Mouse (Mus musculus) hindbrain, embryonic 14.5 days (tissue): Measurements from ENCODE around the gene Pde11a. TPM values are rescaled to one million over a fixed set of nuclear protein-coding genes. Genes with fewer than 3 reads are reported as not detected.
A peak's percentile ranks its signal among the peaks of the same experiment; 100 is the strongest.

ENCODE experiments used
- ATAC-seq: fragments of 200-750 bp; cut with Nextera tagmentation; 2 replicates; pipeline ENCODE4 v1.8.0; 2017; ENCODE audit warnings: moderate number of reproducible peaks, mild to moderate bottlenecking, moderate TSS enrichment, moderate library complexity; ENCODE audit not compliant: low FRiP score
- DNase-seq: peaks from one replicate; pipeline ENCODE4 v3.0.0-alpha.2; 2015; ENCODE audit warnings: low spot score
- H3K27ac ChIP-seq: fragments of 300-500 bp; sonication (generic); 2 replicates; pipeline ENCODE4 v1.5.1; 2014; ENCODE audit warnings: mild to moderate bottlenecking, moderate library complexity
- H3K27me3 ChIP-seq: fragments of 300-500 bp; sonication (generic); 2 replicates; pipeline ENCODE4 v1.6.1; 2014; ENCODE audit warnings: mild to moderate bottlenecking, low read length, mixed read lengths; ENCODE audit not compliant: control insufficient read depth, insufficient read depth
- H3K36me3 ChIP-seq: fragments of 300-500 bp; sonication (generic); replicated peaks from 2 replicates; pipeline ENCODE4 v1.6.1; 2014; ENCODE audit not compliant: control insufficient read depth, insufficient read depth
- H3K4me1 ChIP-seq: fragments of 300-500 bp; sonication (generic); replicated peaks from 2 replicates; pipeline ENCODE4 v1.6.1; 2014; ENCODE audit warnings: antibody characterized with exemption, low read length, mixed read lengths; ENCODE audit not compliant: control insufficient read depth, insufficient read depth
- H3K4me2 ChIP-seq: fragments of 300-500 bp; sonication (generic); replicated peaks from 2 replicates; pipeline ENCODE4 v1.6.1; 2014; ENCODE audit warnings: mild to moderate bottlenecking, moderate library complexity
- H3K4me3 ChIP-seq: fragments of 300-500 bp; sonication (generic); replicated peaks from 2 replicates; pipeline ENCODE4 v1.5.1; 2014; ENCODE audit warnings: mild to moderate bottlenecking, low read length
- H3K9ac ChIP-seq: fragments of 300-500 bp; sonication (generic); 2 replicates; pipeline ENCODE4 v1.6.1; 2014
- H3K9me3 ChIP-seq: fragments of 300-500 bp; sonication (generic); 2 replicates; pipeline ENCODE4 v1.6.1; 2016; ENCODE audit warnings: low read length; ENCODE audit not compliant: control insufficient read depth
- WGBS: fragments of 180-500 bp; shearing (Covaris S2); extraction: QIAGEN DNeasy Blood & Tissue Kit; methylation state at CpG from one replicate; pipeline ENCODE4 v1.1.7; 2014; 5-methylcytosine and 5-hydroxymethylcytosine counted together
- polyA plus RNA-seq: library from polyadenylated mRNA; unstranded; fragments of >200 nt; fragmentation: Nextera tagmentation; extraction: Ambion mirVana; gene quantifications from 2 replicates; pipeline ENCODE4 v1.2.1, GENCODE M21; 2014

The Pde11a gene
- polyA plus RNA-seq, 1 experiment from 2014 or later: 1.7 TPM

GRCm38 (mm10) chr2:76117219-76117618, 221.4 kb downstream of the Pde11a start:
- Histone ChIP-seq H3K4me2 (no peak overlapping the region), H3K27ac (no peak overlapping the region), H3K9me3 (no peaks in the 10 kb centered on the region), H3K27me3 (no peaks in the 10 kb centered on the region), H3K4me1 (no peaks in the 10 kb centered on the region), H3K4me3 (no peak overlapping the region), H3K9ac (no peak overlapping the region), H3K36me3 (no peaks in the 10 kb centered on the region)
- no peak for ATAC-seq
- WGBS: 87% methylated on average over 1 of the region's 1 CpGs
- DNase-seq: no peak

GRCm38 (mm10) chr2:76115696-76116095, 222.9 kb downstream of the Pde11a start:
- no peaks in the 10 kb centered on the region for H3K27me3 ChIP-seq
- no peaks in the 10 kb centered on the region for H3K36me3 ChIP-seq
- ATAC-seq: no peak
- H3K4me1 ChIP-seq: no peaks in the 10 kb centered on the region
- H3K9ac ChIP-seq: no peak overlapping the region
- WGBS: 16% methylated on average over 1 of the region's 1 CpGs
- H3K4me2 ChIP-seq: no peak overlapping the region
- no peak overlapping the region for H3K27ac ChIP-seq
- H3K4me3 ChIP-seq: no peak overlapping the region
- H3K9me3 ChIP-seq: no peaks in the 10 kb centered on the region
- DNase-seq: peak; percentile 91

GRCm38 (mm10) chr2:76114734-76115133, 223.8 kb downstream of the Pde11a start:
- DNase-seq (peak; percentile 58), ATAC-seq (no peak)
- H3K9ac ChIP-seq: no peak overlapping the region
- H3K36me3 ChIP-seq: no peaks in the 10 kb centered on the region
- H3K4me2 ChIP-seq: no peak overlapping the region
- H3K9me3 ChIP-seq: no peaks in the 10 kb centered on the region
- H3K4me1 ChIP-seq: no peaks in the 10 kb centered on the region
- no peak overlapping the region for H3K4me3 ChIP-seq
- H3K27ac ChIP-seq: no peak overlapping the region
- WGBS: 23% methylated on average over 6 of the region's 6 CpGs
- H3K27me3 ChIP-seq: no peaks in the 10 kb centered on the region

- ATAC-seq: no peak
- Histone ChIP-seq H3K4me2 (no peak overlapping the region), H3K4me3 (no peak overlapping the region), H3K36me3 (no peaks in the 10 kb centered on the region), H3K9me3 (no peaks in the 10 kb centered on the region), H3K27ac (no peak overlapping the region), H3K4me1 (no peaks in the 10 kb centered on the region), H3K9ac (no peak overlapping the region), H3K27me3 (no peaks in the 10 kb centered on the region)
- no peak for DNase-seq
- WGBS: 60% methylated on average over 8 of the region's 8 CpGs
Observed at GRCm38 (mm10) chr2:76109653-76110052, 228.9 kb downstream of the Pde11a start.

GRCm38 (mm10) chr2:76101889-76102602, 236.5 kb downstream of the Pde11a start:
- peak; percentile 24; the same call in 1 of the 2 replicates for ATAC-seq
- no peak overlapping the region for H3K4me2 ChIP-seq
- WGBS: 30% methylated on average over 14 of the region's 14 CpGs

GRCm38 (mm10) chr2:76100597-76100996, 238.0 kb downstream of the Pde11a start:
- no peaks in the 10 kb centered on the region for H3K36me3 ChIP-seq
- no peak overlapping the region for H3K27ac ChIP-seq
- ATAC-seq: no peak
- H3K27me3 ChIP-seq: no peaks in the 10 kb centered on the region
- no peak for DNase-seq
- no peak overlapping the region for H3K9ac ChIP-seq
- H3K4me3 ChIP-seq: no peak overlapping the region
- H3K9me3 ChIP-seq: no peaks in the 10 kb centered on the region
- H3K4me1 ChIP-seq: no peaks in the 10 kb centered on the region
- 71% methylated on average over 9 of the region's 9 CpGs for WGBS
- no peak overlapping the region for H3K4me2 ChIP-seq

More at GRCm38 (mm10) chr2:76101889-76102602, 236.5 kb downstream of the Pde11a start:
- H3K9ac ChIP-seq: no peak overlapping the region
- no peaks in the 10 kb centered on the region for H3K27me3 ChIP-seq
- H3K36me3 ChIP-seq: no peaks in the 10 kb centered on the region
- H3K4me3 ChIP-seq: no peak overlapping the region
- H3K9me3 ChIP-seq: no peaks in the 10 kb centered on the region
- peak; percentile 80 for DNase-seq
- no peaks in the 10 kb centered on the region for H3K4me1 ChIP-seq
- H3K27ac ChIP-seq: no peak overlapping the region

- H3K9me3 ChIP-seq: no peaks in the 10 kb centered on the region
- no peak overlapping the region for H3K9ac ChIP-seq
- WGBS: 63% methylated on average over 9 of the region's 9 CpGs
- DNase-seq (no peak), ATAC-seq (no peak)
- H3K4me2 ChIP-seq: no peak overlapping the region
- no peaks in the 10 kb centered on the region for H3K4me1 ChIP-seq
- no peak overlapping the region for H3K27ac ChIP-seq
- H3K27me3 ChIP-seq: no peaks in the 10 kb centered on the region
- H3K36me3 ChIP-seq: no peaks in the 10 kb centered on the region
- H3K4me3 ChIP-seq: no peak overlapping the region
Observed at GRCm38 (mm10) chr2:76099726-76100347, 238.7 kb downstream of the Pde11a start.

- no peaks in the 10 kb centered on the region for H3K9me3 ChIP-seq
- DNase-seq (no peak), ATAC-seq (no peak)
- H3K4me1 ChIP-seq: no peaks in the 10 kb centered on the region
- H3K27me3 ChIP-seq: no peaks in the 10 kb centered on the region
- H3K4me3 ChIP-seq: no peak overlapping the region
- H3K4me2 ChIP-seq: no peak overlapping the region
- no peak overlapping the region for H3K9ac ChIP-seq
- WGBS: 40% methylated on average over 8 of the region's 8 CpGs
- no peak overlapping the region for H3K27ac ChIP-seq
- H3K36me3 ChIP-seq: no peaks in the 10 kb centered on the region
Observed at GRCm38 (mm10) chr2:76098381-76098780, 240.2 kb downstream of the Pde11a start.

- no peak overlapping the region for H3K4me2 ChIP-seq
- DNase-seq (no peak), ATAC-seq (no peak)
- 76% methylated on average over 7 of the region's 7 CpGs for WGBS
- no peaks in the 10 kb centered on the region for H3K9me3 ChIP-seq
- H3K36me3 ChIP-seq: no peaks in the 10 kb centered on the region
- H3K4me1 ChIP-seq: no peaks in the 10 kb centered on the region
- H3K27ac ChIP-seq: no peak overlapping the region
- H3K27me3 ChIP-seq: no peaks in the 10 kb centered on the region
- H3K4me3 ChIP-seq: no peak overlapping the region
- H3K9ac ChIP-seq: no peak overlapping the region
Observed at GRCm38 (mm10) chr2:76097847-76098246, 240.7 kb downstream of the Pde11a start.
